Mouse (Mus musculus) CH12.LX (cell line): ENCODE measurements at regions not wholly inside any gene's neighbourhood (a gene's known extent, or its start where the extent isn't known, plus 50 kb on each side); places are given as distances from the start of the nearest gene placed in this dataset.
A peak's percentile ranks its signal among the peaks of the same experiment; 100 is the strongest.

ENCODE experiments used
- DNase-seq: peaks from one replicate; pipeline ENCODE4 v3.0.0-alpha.2; 2013; ENCODE audit errors: extremely low read depth
- H3K27ac ChIP-seq: 2 replicates; pipeline ENCODE4 v1.5.1; 2012; ENCODE audit warnings: low read depth, mild to moderate bottlenecking, control low read depth, moderate library complexity; ENCODE audit not compliant: insufficient read depth
- H3K27me3 ChIP-seq: replicated peaks from 2 replicates; pipeline ENCODE3; 2012; ENCODE audit warnings: inconsistent platforms
- H3K36me3 ChIP-seq, 2 experiments: replicated peaks in 1 of 2; 2 replicates each; pipeline versions ENCODE3 to v1.6.1; 2012; ENCODE audit warnings: inconsistent platforms in 1 of 2, low read length in 1 of 2, mild to moderate bottlenecking in 1 of 2, mixed read lengths in 1 of 2, moderate library complexity in 1 of 2; ENCODE audit not compliant: control insufficient read depth in 1 of 2, insufficient read depth in 1 of 2
- H3K4me1 ChIP-seq, 2 experiments: 2 replicates each; pipeline ENCODE4 v1.6.1; 2012; ENCODE audit warnings: inconsistent platforms in 1 of 2, moderate library complexity in 1 of 2; ENCODE audit not compliant: insufficient read depth in 2 of 2, control insufficient read depth in 1 of 2
- H3K4me2 ChIP-seq: 2 replicates; pipeline ENCODE4 v1.6.1; 2012; ENCODE audit warnings: low read depth, mild to moderate bottlenecking, control low read depth; ENCODE audit not compliant: poor library complexity, insufficient read depth, severe bottlenecking
- H3K4me3 ChIP-seq, 3 experiments: fragments of 150-350 bp in 1 of 3; sonication (generic) in 1 of 3; replicated peaks in 1 of 3; 2 replicates each; pipeline versions ENCODE3 to v1.5.1; 2011 to 2012; ENCODE audit warnings: low read depth in 2 of 3, low read length in 2 of 3, mild to moderate bottlenecking in 2 of 3, moderate library complexity in 2 of 3, control low read depth in 1 of 3, improper control_type of control experiment in 1 of 3, inconsistent platforms in 1 of 3, mixed read lengths in 1 of 3; ENCODE audit not compliant: poor library complexity in 1 of 3
- H3K79me2 ChIP-seq: replicated peaks from 2 replicates; pipeline ENCODE4 v1.6.1; 2012; ENCODE audit warnings: mild to moderate bottlenecking, moderate library complexity; ENCODE audit not compliant: control insufficient read depth, poor library complexity, insufficient read depth, severe bottlenecking; ENCODE audit errors: extremely low read depth
- H3K9ac ChIP-seq: 2 replicates; pipeline ENCODE4 v1.6.1; 2012; ENCODE audit warnings: low read depth, mild to moderate bottlenecking, control low read depth, moderate library complexity; ENCODE audit not compliant: insufficient read depth
- H3K9me3 ChIP-seq: replicated peaks from 2 replicates; pipeline ENCODE3; 2012; ENCODE audit warnings: low read length, inconsistent platforms, mixed read lengths
- BHLHE40 ChIP-seq: IDR thresholded peaks from 2 replicates; pipeline ENCODE4 v1.6.1; 2011; ENCODE audit warnings: mild to moderate bottlenecking, low read depth, low read length, improper control_type of control experiment
- CHD2 ChIP-seq: IDR thresholded peaks from 2 replicates; pipeline ENCODE4 v1.6.1; 2011; ENCODE audit warnings: low read length, improper control_type of control experiment
- CTCF ChIP-seq, 2 experiments: IDR thresholded peaks in 1 of 2; conservative IDR thresholded peaks in 1 of 2; 2 replicates each; pipeline ENCODE4 v1.5.1; 2011 to 2012; ENCODE audit warnings: low read depth in 2 of 2, low read length in 2 of 2, improper control_type of control experiment in 1 of 2, inconsistent platforms in 1 of 2, mild to moderate bottlenecking in 1 of 2, moderate library complexity in 1 of 2
- E2F4 ChIP-seq: IDR thresholded peaks from 2 replicates; pipeline ENCODE4 v1.6.1; 2011; ENCODE audit warnings: low read depth, low read length, improper control_type of control experiment; ENCODE audit not compliant: insufficient replicate concordance
- ELF1 ChIP-seq: IDR thresholded peaks from 2 replicates; pipeline ENCODE4 v1.6.1; 2014; ENCODE audit warnings: low read depth, mild to moderate bottlenecking, inconsistent platforms, low read length, improper control_type of control experiment
- EP300 ChIP-seq: IDR thresholded peaks from 2 replicates; pipeline ENCODE4 v1.6.1; 2011; ENCODE audit warnings: low read length, improper control_type of control experiment
- GABPA ChIP-seq: IDR thresholded peaks from 2 replicates; pipeline ENCODE4 v1.6.1; 2012; ENCODE audit warnings: low read depth, low read length, improper control_type of control experiment, inconsistent platforms; ENCODE audit not compliant: insufficient replicate concordance
- HCFC1 ChIP-seq: IDR thresholded peaks from 2 replicates; pipeline ENCODE4 v1.6.1; 2012; ENCODE audit warnings: low read depth, mild to moderate bottlenecking, inconsistent platforms, low read length, improper control_type of control experiment
- JUN ChIP-seq: IDR thresholded peaks from 2 replicates; pipeline ENCODE4 v1.6.1; 2011; ENCODE audit warnings: low read depth, mild to moderate bottlenecking, low read length, improper control_type of control experiment, moderate library complexity; ENCODE audit not compliant: insufficient read depth
- JUND ChIP-seq: conservative IDR thresholded peaks from 2 replicates; pipeline ENCODE4 v1.6.1; 2011; ENCODE audit warnings: low read depth, low read length, improper control_type of control experiment
- MAFK ChIP-seq: IDR thresholded peaks from 2 replicates; pipeline ENCODE4 v1.6.1; 2011; ENCODE audit warnings: low read length, improper control_type of control experiment; ENCODE audit not compliant: insufficient replicate concordance
- MAX ChIP-seq: IDR thresholded peaks from 2 replicates; pipeline ENCODE4 v1.6.1; 2011; ENCODE audit warnings: low read length, improper control_type of control experiment
- MAZ ChIP-seq: IDR thresholded peaks from 2 replicates; pipeline ENCODE4 v1.6.1; 2012; ENCODE audit warnings: low read depth, mild to moderate bottlenecking, inconsistent platforms, low read length, improper control_type of control experiment, moderate library complexity
- MEF2A ChIP-seq: IDR thresholded peaks from 2 replicates; pipeline ENCODE4 v1.6.1; 2014; ENCODE audit warnings: low read depth, mild to moderate bottlenecking, inconsistent platforms, low read length, improper control_type of control experiment, borderline replicate concordance
- MXI1 ChIP-seq: IDR thresholded peaks from 2 replicates; pipeline ENCODE4 v1.6.1; 2011; ENCODE audit warnings: mild to moderate bottlenecking, low read depth, low read length, improper control_type of control experiment
- NRF1 ChIP-seq: IDR thresholded peaks from 2 replicates; pipeline ENCODE4 v1.6.1; 2014; ENCODE audit warnings: low read depth, mild to moderate bottlenecking, inconsistent platforms, low read length, improper control_type of control experiment, moderate library complexity
- POLR2A ChIP-seq: IDR thresholded peaks from 2 replicates; pipeline ENCODE4 v1.6.1; 2011; ENCODE audit warnings: low read depth, mild to moderate bottlenecking, improper control_type of control experiment, low read length
- POLR2AphosphoS2 ChIP-seq: IDR thresholded peaks from 2 replicates; pipeline ENCODE4 v1.6.1; 2011; ENCODE audit warnings: low read depth, low read length, improper control_type of control experiment
- RAD21 ChIP-seq: IDR thresholded peaks from 2 replicates; pipeline ENCODE4 v1.6.1; 2011; ENCODE audit warnings: low read depth, mild to moderate bottlenecking, low read length, improper control_type of control experiment, moderate library complexity
- RCOR1 ChIP-seq: conservative IDR thresholded peaks from 2 replicates; pipeline ENCODE4 v1.6.1; 2012; ENCODE audit warnings: low read depth, mild to moderate bottlenecking, inconsistent platforms, low read length, improper control_type of control experiment
- SIN3A ChIP-seq: IDR thresholded peaks from 2 replicates; pipeline ENCODE4 v1.6.1; 2012; ENCODE audit warnings: low read length, improper control_type of control experiment, inconsistent platforms
- SMC3 ChIP-seq: IDR thresholded peaks from 2 replicates; pipeline ENCODE4 v1.6.1; 2011; ENCODE audit warnings: low read depth, low read length, improper control_type of control experiment
- TCF12 ChIP-seq: IDR thresholded peaks from 2 replicates; pipeline ENCODE4 v1.6.1; 2014; ENCODE audit warnings: low read depth, mild to moderate bottlenecking, inconsistent platforms, low read length, improper control_type of control experiment
- UBTF ChIP-seq: IDR thresholded peaks from 2 replicates; pipeline ENCODE4 v1.6.1; 2012; ENCODE audit warnings: low read depth, mild to moderate bottlenecking, inconsistent platforms, low read length, improper control_type of control experiment, moderate library complexity
- USF1 ChIP-seq: IDR thresholded peaks from 2 replicates; pipeline ENCODE4 v1.6.1; 2014; ENCODE audit warnings: low read depth, mild to moderate bottlenecking, inconsistent platforms, low read length, improper control_type of control experiment
- ZC3H11A ChIP-seq: IDR thresholded peaks from 2 replicates; pipeline ENCODE4 v1.6.1; 2012; ENCODE audit warnings: low read depth, mild to moderate bottlenecking, inconsistent platforms, low read length, improper control_type of control experiment
- ZMIZ1 ChIP-seq: IDR thresholded peaks from 2 replicates; pipeline ENCODE4 v1.6.1; 2012; ENCODE audit warnings: low read depth, mild to moderate bottlenecking, inconsistent platforms, low read length, improper control_type of control experiment
- dilution Hi-C: fragments of 300-500 bp; cut with MboI; formaldehyde crosslinking; loops from 2 replicates; pipeline ENCODE4 v1.14.3; 2020; ENCODE audit warnings: low sequenced_read_pairs; ENCODE audit not compliant: extremely low pct_unique_long_range_greater_than_20kb, extremely low pct_ligation_motif_present
- in situ Hi-C: fragments of 300-500 bp; cut with MboI; formaldehyde crosslinking; loops from 3 replicates; pipeline ENCODE4 v1.14.3; 2019; ENCODE audit warnings: low sequenced_read_pairs, low pct_ligation_motif_present, low pct_unique_long_range_greater_than_20kb, mixed read lengths

DNA sequence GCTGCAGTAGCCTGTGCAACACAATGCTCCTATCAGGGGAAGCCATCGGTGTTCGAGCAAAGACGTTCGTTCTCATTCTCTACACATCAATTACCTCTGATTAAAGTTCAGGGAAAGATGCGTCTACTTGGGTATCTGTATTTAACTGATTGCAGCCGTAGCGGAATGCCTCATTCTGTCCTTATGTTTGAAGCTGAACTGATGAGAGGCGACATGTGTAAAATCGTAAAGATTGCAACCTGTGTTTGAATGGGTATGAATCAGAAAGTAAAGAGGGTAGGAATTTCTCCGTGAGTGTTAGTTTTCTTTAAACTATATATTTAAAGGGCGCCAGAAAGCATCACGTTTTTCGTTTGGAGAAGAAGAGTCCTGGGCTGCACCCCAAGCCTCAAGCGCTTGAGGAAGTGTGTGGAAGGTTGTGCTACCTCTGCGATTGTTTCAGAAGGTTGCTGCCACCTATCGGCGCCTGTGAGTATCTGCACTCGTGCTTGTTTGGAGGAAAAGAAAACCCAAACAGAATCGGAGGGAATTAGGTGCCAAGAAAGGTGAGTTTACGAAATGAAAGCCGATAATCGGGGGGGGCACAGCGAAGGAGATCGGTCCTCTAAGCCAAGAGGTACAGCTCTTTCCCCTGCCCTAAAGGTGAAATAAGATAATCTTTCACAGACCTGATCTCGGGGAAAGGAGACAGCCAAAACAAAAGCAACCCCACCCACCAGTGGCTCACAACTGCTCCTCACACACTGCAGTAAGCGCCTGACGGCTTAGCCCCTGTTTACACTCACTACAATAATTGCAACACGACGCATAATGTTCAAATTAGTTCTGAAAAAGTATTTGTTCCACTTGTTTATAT lies 346.4 kb upstream of the Prkcq start:
- peak overlapping the region; percentile 40 to 53 (median 40) for H3K4me3 ChIP-seq
- H3K4me1 ChIP-seq: peaks cover 0 to 4% of the 10 kb centered on the region in 2 experiments; a peak in 1 of 4 replicates
- no peaks in the 10 kb centered on the region for H3K9me3 ChIP-seq
- dilution Hi-C loops: no loop called here
- in situ Hi-C loops: no loop called here
- peak overlapping the region; percentile 25; the same call in 1 of the 2 replicates for H3K9ac ChIP-seq
- DNase-seq: peak; percentile 78
- peak overlapping the region; percentile 73; the same call in 1 of the 2 replicates for H3K4me2 ChIP-seq
- no peak overlapping the region for H3K27ac ChIP-seq
- no peaks in the 10 kb centered on the region for H3K27me3 ChIP-seq
- H3K36me3 ChIP-seq: no peaks in the 10 kb centered on the region
- H3K79me2 ChIP-seq: no peaks in the 10 kb centered on the region
- TF ChIP-seq RCOR1 (no peak), HCFC1 (no peak), MAZ (no peak), SIN3A (no peak), RAD21 (peak; percentile 57), SMC3 (peak; percentile 46), POLR2AphosphoS2 (no peak), ZMIZ1 (no peak), GABPA (no peak), JUN (no peak), TCF12 (no peak), POLR2A (no peak), NRF1 (no peak), MXI1 (no peak), USF1 (no peak), BHLHE40 (no peak), ZC3H11A (no peak), E2F4 (no peak), MEF2A (no peak), CHD2 (no peak), MAX (no peak), EP300 (no peak), ELF1 (peak; percentile 22; the same call in 1 of the 2 replicates), CTCF (conservative IDR thresholded peaks at IDR 0.05 in 1 of 2, IDR thresholded peaks at IDR 0.05 in 1 of 2; ENCODE audit: low read depth in 2 of 2, low read length in 2 of 2) (peak; percentile 51 to 77), UBTF (no peak), MAFK (no peak), JUND (no peak)
